Mouse (Mus musculus): Measurements from ENCODE around the gene Usf3. TPM values are rescaled to one million over a fixed set of nuclear protein-coding genes. Genes with fewer than 3 reads are reported as not detected.
A peak's percentile ranks its signal among the peaks of the same experiment; 100 is the strongest.

Usf3 gene
- polyA plus RNA-seq, 1 experiment from 2014 or later, result 3.4 TPM

- H3K4me3 ChIP-seq (replicated peaks), result peak overlapping the region; percentile 96
- H3K4me2 ChIP-seq, result peak overlapping the region; percentile 75
- 0 out of 2 replicates have a peak, but pooled peaks cover 2% of the 10 kb centered on the region for H3K4me1 ChIP-seq
- no peaks in the 10 kb centered on the region for H3K9me3 ChIP-seq
- H3K27me3 ChIP-seq (replicated peaks), result no peaks in the 10 kb centered on the region
- peak overlapping the region; percentile 90 for H3K9ac ChIP-seq
- peak overlapping the region; percentile 99 for H3K27ac ChIP-seq
- under 1% methylated on average over 43 of the region's 44 CpGs for WGBS
- ATAC-seq (ENCODE audit: insufficient read depth, low FRiP score, low read depth), result peak; percentile 71
- H3K36me3 ChIP-seq, result no peaks in the 10 kb centered on the region
Measured at GRCm38 (mm10) chr16:44140186-44140787, 32.8 kb upstream of the Usf3 start.

- Histone ChIP-seq H3K4me3 (replicated peaks) (0 out of 2 replicates have a peak overlapping the region, but pooled peaks have one; percentile 4), H3K9ac (no peak overlapping the region), H3K4me1 (0 out of 2 replicates have a peak, but pooled peaks cover 2% of the 10 kb centered on the region), H3K27me3 (replicated peaks) (no peaks in the 10 kb centered on the region), H3K4me2 (peak overlapping the region; percentile 75), H3K36me3 (no peaks in the 10 kb centered on the region), H3K27ac (no peak overlapping the region; the same call in 1 of the 2 replicates), H3K9me3 (no peaks in the 10 kb centered on the region)
- no peak for ATAC-seq (ENCODE audit: insufficient read depth, low FRiP score, low read depth)
- WGBS, result 37% methylated on average over 6 of the region's 6 CpGs
Measured at GRCm38 (mm10) chr16:44141483-44141882, 31.6 kb upstream of the Usf3 start.

- Histone ChIP-seq H3K9ac (no peak overlapping the region), H3K4me3 (replicated peaks) (no peak overlapping the region), H3K4me2 (no peak overlapping the region), H3K36me3 (no peaks in the 10 kb centered on the region), H3K27me3 (replicated peaks) (no peaks in the 10 kb centered on the region), H3K27ac (no peak overlapping the region), H3K4me1 (no peaks in the 10 kb centered on the region), H3K9me3 (no peaks in the 10 kb centered on the region)
- 69% methylated on average over 1 of the region's 1 CpGs for WGBS
- ATAC-seq (ENCODE audit: insufficient read depth, low FRiP score, low read depth), result no peak
Measured at GRCm38 (mm10) chr16:44149002-44149767, 23.9 kb upstream of the Usf3 start.

DNA sequence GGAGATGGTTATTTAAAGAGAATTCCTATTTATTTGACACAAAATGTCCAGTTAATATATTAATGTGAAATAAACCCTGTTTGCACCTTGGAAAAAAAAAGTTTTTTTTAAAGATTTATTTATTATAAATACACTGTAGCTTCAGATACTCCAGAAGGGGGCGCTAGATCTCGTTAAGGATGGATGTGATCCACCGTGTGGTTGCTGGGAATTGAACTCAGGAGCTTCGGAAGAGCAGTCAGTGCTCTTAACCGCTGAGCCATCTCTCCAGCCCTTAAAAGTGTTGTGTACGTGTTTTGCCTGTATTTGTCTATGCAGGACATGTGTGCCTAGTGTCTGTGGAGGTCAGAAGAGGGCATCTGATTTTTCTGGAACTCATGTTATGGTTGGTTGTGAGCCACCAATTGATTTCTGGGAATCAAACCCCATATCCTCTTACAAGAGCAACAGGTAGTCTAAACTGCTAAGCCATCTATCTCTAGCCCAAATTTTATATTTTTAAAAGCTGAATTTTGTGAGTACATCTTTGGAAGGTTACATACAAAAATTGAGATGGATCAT lies 18.5 kb upstream of the Usf3 start:
- no peaks in the 10 kb centered on the region for H3K36me3 ChIP-seq
- no peaks in the 10 kb centered on the region for H3K27me3 ChIP-seq (replicated peaks)
- no peak overlapping the region for H3K27ac ChIP-seq
- no peak overlapping the region for H3K9ac ChIP-seq
- no peak overlapping the region for H3K4me3 ChIP-seq (replicated peaks)
- ATAC-seq (ENCODE audit: insufficient read depth, low FRiP score, low read depth), result no peak
- H3K9me3 ChIP-seq, result no peaks in the 10 kb centered on the region
- WGBS, result 68% methylated on average over 6 of the region's 6 CpGs
- H3K4me2 ChIP-seq, result no peak overlapping the region
- H3K4me1 ChIP-seq, result no peaks in the 10 kb centered on the region

GRCm38 (mm10) chr16:44159325-44159724 lies 13.7 kb upstream of the Usf3 start:
- no peaks in the 10 kb centered on the region for H3K4me1 ChIP-seq
- H3K27me3 ChIP-seq (replicated peaks), result no peaks in the 10 kb centered on the region
- ATAC-seq (ENCODE audit: insufficient read depth, low FRiP score, low read depth), result no peak
- no peak overlapping the region for H3K27ac ChIP-seq
- no peak overlapping the region for H3K4me2 ChIP-seq
- H3K9me3 ChIP-seq, result no peaks in the 10 kb centered on the region
- no peaks in the 10 kb centered on the region for H3K36me3 ChIP-seq
- no peak overlapping the region for H3K9ac ChIP-seq
- 79% methylated on average over 7 of the region's 7 CpGs for WGBS
- no peak overlapping the region for H3K4me3 ChIP-seq (replicated peaks)

- Histone ChIP-seq H3K4me2 (no peak overlapping the region), H3K36me3 (no peaks in the 10 kb centered on the region), H3K9me3 (no peaks in the 10 kb centered on the region), H3K9ac (no peak overlapping the region), H3K27ac (no peak overlapping the region), H3K4me3 (replicated peaks) (no peak overlapping the region), H3K27me3 (replicated peaks) (no peaks in the 10 kb centered on the region), H3K4me1 (no peaks in the 10 kb centered on the region)
- WGBS, result 78% methylated on average over 2 of the region's 2 CpGs
- no peak for ATAC-seq (ENCODE audit: insufficient read depth, low FRiP score, low read depth)
Measured at GRCm38 (mm10) chr16:44163831-44164230, 9.2 kb upstream of the Usf3 start.

DNA sequence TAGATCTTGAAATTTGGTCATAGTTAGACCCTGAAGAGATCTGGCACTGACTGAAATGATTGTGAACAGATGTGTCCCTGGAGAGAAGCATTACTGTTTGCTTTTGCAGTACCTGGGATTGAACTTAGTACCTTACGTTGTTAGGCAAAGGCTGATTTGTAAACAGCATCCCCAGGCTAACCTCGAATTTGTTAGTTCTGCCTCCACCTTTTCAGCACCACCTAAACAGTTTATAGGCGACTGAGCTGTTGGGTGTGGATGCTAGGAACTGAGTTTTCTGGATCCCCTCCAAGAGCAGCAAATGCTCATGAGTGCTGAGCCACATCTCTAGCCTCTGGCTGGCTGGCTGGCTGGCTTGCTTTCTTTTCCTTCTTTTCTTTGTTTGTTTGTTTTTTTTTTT lies 7.9 kb upstream of the Usf3 start:
- Histone ChIP-seq H3K27ac (no peak overlapping the region), H3K36me3 (no peaks in the 10 kb centered on the region), H3K9ac (no peak overlapping the region), H3K4me2 (no peak overlapping the region), H3K9me3 (no peaks in the 10 kb centered on the region), H3K27me3 (replicated peaks) (no peaks in the 10 kb centered on the region), H3K4me1 (no peaks in the 10 kb centered on the region), H3K4me3 (replicated peaks) (no peak overlapping the region)
- WGBS, result 45% methylated on average over 3 of the region's 3 CpGs
- ATAC-seq (ENCODE audit: insufficient read depth, low FRiP score, low read depth), result peak; percentile 39; the same call in 1 of the 2 replicates

DNA sequence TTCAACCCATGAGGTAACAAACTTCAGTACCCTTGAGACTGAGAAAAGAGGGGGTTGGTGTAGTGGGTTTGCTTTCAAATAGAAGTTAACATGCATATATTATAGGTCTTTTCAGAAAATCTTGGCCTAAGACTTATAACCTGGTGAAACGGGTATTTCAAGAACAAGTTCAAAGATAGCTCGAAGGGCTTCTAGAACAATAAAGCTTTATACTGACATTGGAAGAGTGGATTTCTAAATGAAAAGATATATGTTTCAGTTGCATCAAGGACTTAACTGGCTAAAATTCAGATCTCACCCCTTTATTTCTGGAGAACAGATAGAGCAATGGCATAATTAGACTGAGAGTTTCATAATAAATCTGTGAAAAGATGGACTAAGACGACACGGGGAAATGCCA lies 4.1 kb upstream of the Usf3 start:
- 0 out of 2 replicates have a peak, but pooled peaks cover under 1% of the 10 kb centered on the region for H3K4me1 ChIP-seq
- H3K27ac ChIP-seq, result no peak overlapping the region
- ATAC-seq (ENCODE audit: insufficient read depth, low FRiP score, low read depth), result no peak
- H3K4me2 ChIP-seq, result no peak overlapping the region
- no peaks in the 10 kb centered on the region for H3K9me3 ChIP-seq
- 76% methylated on average over 4 of the region's 4 CpGs for WGBS
- H3K36me3 ChIP-seq, result no peaks in the 10 kb centered on the region
- H3K27me3 ChIP-seq (replicated peaks), result no peaks in the 10 kb centered on the region
- no peak overlapping the region for H3K4me3 ChIP-seq (replicated peaks)
- H3K9ac ChIP-seq, result no peak overlapping the region

DNA sequence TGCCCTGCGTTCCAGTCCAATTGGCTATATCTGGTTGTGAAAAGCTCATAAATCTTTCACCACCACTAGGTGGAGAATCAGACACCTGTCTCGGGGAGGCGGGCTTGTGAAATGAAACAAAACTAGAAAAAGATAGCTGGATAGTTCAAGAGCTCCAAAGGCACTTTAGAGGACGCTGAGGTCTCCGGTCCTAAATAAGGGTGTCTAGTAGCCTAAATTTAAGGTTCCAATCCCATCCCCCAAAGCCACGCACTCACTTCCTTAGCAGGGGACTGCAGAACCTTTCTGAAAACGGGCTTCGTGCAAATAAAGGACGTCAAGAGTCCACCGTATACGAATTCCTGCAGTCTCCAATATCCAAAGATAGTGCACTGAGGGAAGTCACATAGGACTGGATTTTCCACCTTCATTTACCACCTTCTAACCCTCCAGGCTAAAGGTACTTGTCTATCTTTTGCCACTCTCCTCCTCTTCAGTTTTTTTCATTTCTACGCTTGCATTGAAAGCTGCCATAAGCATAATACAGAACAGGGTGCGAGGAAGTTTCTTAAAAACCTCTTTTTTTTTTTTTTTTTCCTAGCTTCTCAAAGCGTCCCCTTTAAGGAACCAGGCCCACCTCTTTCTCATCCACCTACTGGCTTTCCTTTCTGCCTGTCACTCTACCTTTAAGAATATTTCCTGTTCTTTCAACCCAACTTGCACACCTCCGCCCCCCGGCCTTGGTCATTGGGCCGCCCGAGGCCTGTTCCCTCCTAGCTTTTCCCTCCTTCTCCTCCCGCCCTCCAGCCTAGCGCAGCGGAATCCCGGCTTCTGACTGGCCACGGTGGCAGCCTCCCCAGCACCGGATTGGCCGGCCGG lies 520 bp upstream of the Usf3 start:
- WGBS, result under 1% methylated on average over 26 of the region's 26 CpGs
- peak overlapping the region; percentile 75 for H3K4me2 ChIP-seq
- no peaks in the 10 kb centered on the region for H3K9me3 ChIP-seq
- H3K36me3 ChIP-seq, result no peaks in the 10 kb centered on the region
- H3K4me1 ChIP-seq, result peaks cover 5% of the 10 kb centered on the region; the same call in 1 of the 2 replicates
- H3K4me3 ChIP-seq (replicated peaks), result peak overlapping the region; percentile 93
- H3K9ac ChIP-seq, result peak overlapping the region; percentile 40; the same call in 1 of the 2 replicates
- H3K27me3 ChIP-seq (replicated peaks), result no peaks in the 10 kb centered on the region
- peak; percentile 100 for ATAC-seq (ENCODE audit: insufficient read depth, low FRiP score, low read depth)
- peak overlapping the region; percentile 95 for H3K27ac ChIP-seq

DNA sequence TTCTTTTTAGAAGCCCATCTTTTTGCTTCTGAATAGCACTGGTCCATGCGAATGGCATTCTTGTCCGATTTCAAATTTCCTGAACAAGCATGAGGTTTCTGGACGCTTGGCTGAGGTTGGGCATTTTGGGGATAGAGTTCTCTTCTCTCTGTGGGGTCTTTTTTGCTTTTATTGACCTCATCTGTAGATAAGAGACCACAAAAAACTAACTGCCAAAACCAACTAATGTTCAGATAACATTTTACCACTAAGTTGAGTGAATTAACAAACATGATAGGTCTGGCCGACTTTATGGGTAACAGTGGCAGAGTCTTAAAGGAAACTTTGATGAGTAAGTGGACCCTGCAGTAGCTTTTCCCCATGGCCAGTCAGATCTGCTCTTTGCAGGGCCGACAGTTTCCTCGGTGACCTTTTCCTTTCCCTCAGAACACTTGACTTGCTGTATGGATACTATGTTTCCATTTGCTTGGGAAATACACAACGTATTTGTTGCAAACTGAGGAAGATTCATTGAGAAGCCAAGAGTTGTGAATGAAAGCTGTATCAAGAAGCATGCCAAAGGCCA lies 1.0 kb downstream of the Usf3 start:
- Histone ChIP-seq H3K27ac (peak overlapping the region; percentile 95), H3K36me3 (no peaks in the 10 kb centered on the region), H3K27me3 (replicated peaks) (no peaks in the 10 kb centered on the region), H3K9ac (peak overlapping the region; percentile 86), H3K4me3 (replicated peaks) (peak overlapping the region; percentile 93), H3K9me3 (no peaks in the 10 kb centered on the region), H3K4me2 (peak overlapping the region; percentile 52), H3K4me1 (peaks cover 5% of the 10 kb centered on the region; the same call in 1 of the 2 replicates)
- ATAC-seq (ENCODE audit: insufficient read depth, low FRiP score, low read depth), result no peak
- WGBS, result 8% methylated on average over 7 of the region's 7 CpGs

- 58% methylated on average over 1 of the region's 1 CpGs for WGBS
- no peaks in the 10 kb centered on the region for H3K27me3 ChIP-seq (replicated peaks)
- peaks cover 5% of the 10 kb centered on the region; the same call in 1 of the 2 replicates for H3K4me1 ChIP-seq
- H3K9me3 ChIP-seq, result no peaks in the 10 kb centered on the region
- no peak overlapping the region for H3K9ac ChIP-seq
- ATAC-seq (ENCODE audit: insufficient read depth, low FRiP score, low read depth), result no peak
- H3K36me3 ChIP-seq, result no peaks in the 10 kb centered on the region
- no peak overlapping the region for H3K4me3 ChIP-seq (replicated peaks)
- no peak overlapping the region for H3K27ac ChIP-seq
- peak overlapping the region; percentile 52 for H3K4me2 ChIP-seq
Measured at GRCm38 (mm10) chr16:44175001-44175400, 2.0 kb downstream of the Usf3 start.

Data from stomach, embryonic 15.5 days (tissue).